Mouse (Mus musculus): ENCODE data around the gene Nmt2. TPM values are rescaled to one million over a fixed set of nuclear protein-coding genes. Genes with fewer than 3 reads are reported as not detected.
A peak's percentile ranks its signal among the peaks of the same experiment; 100 is the strongest.

Gene Nmt2
- total and polyA plus RNA-seq, 3 experiments, result 19.9 to 34.1 TPM; not detected in 1

- H3K36me3 ChIP-seq (ENCODE audit: control insufficient read depth in 1 of 2, insufficient read depth in 2 of 2, low read length in 2 of 2), result peaks cover 6 to 12% of the 10 kb centered on the region in 2 experiments
- H3K9ac ChIP-seq (ENCODE audit: control insufficient read depth, low read depth, low read length, poor library complexity, severe bottlenecking), result no peak overlapping the region
- no peak overlapping the region for H3K27ac ChIP-seq (ENCODE audit: control insufficient read depth, low read depth, low read length)
- no peaks in the 10 kb centered on the region for H3K9me3 ChIP-seq (replicated peaks; ENCODE audit: insufficient read depth, low read length)
- H3K4me3 ChIP-seq (ENCODE audit: control insufficient read depth in 1 of 2, insufficient read depth in 1 of 2, low read depth in 2 of 2, low read length in 2 of 2), result no peak overlapping the region
- no peak for DNase-seq (ENCODE audit: low read depth, low spot score)
- peaks cover 3 to 8% of the 10 kb centered on the region in 2 experiments; a peak in 3 of 4 replicates for H3K4me1 ChIP-seq (ENCODE audit: control insufficient read depth in 1 of 2, insufficient read depth in 2 of 2, low read length in 2 of 2)
- peaks cover 13% of the 10 kb centered on the region for H3K79me2 ChIP-seq (ENCODE audit: control insufficient read depth, insufficient read depth, low read length, poor library complexity)
- TF ChIP-seq SIN3A (IDR thresholded peaks at IDR 0.05; ENCODE audit: low read length) (no peak), MAFK (IDR thresholded peaks at IDR 0.05; ENCODE audit: borderline replicate concordance, low read depth, low read length) (no peak), NRF1 (IDR thresholded peaks at IDR 0.05; ENCODE audit: insufficient read depth, low read depth, low read length, poor library complexity, severe bottlenecking) (no peak), TBP (IDR thresholded peaks at IDR 0.05; ENCODE audit: low read depth, low read length) (no peak), MAX (IDR thresholded peaks at IDR 0.05; ENCODE audit: low read length) (no peak), RAD21 (IDR thresholded peaks at IDR 0.05; ENCODE audit: low read depth, low read length) (no peak), SMC3 (IDR thresholded peaks at IDR 0.05; ENCODE audit: low read depth, low read length) (no peak), NELFE (IDR thresholded peaks at IDR 0.05; ENCODE audit: low read depth, low read length) (no peak), TCF12 (IDR thresholded peaks at IDR 0.05; ENCODE audit: low read depth, low read length) (no peak)
- no peaks in the 10 kb centered on the region for H3K27me3 ChIP-seq (ENCODE audit: control insufficient read depth in 1 of 2, insufficient read depth in 2 of 2, low read length in 2 of 2)
Observed at GRCm38 (mm10) chr2:3326547-3326946, 42.5 kb downstream of the Nmt2 start.

GRCm38 (mm10) chr2:3327351-3327750 is 43.3 kb downstream of the Nmt2 start:
- Histone ChIP-seq H3K79me2 (ENCODE audit: control insufficient read depth, insufficient read depth, low read length, poor library complexity) (peaks cover 21% of the 10 kb centered on the region), H3K27me3 (ENCODE audit: control insufficient read depth in 1 of 2, insufficient read depth in 2 of 2, low read length in 2 of 2) (no peaks in the 10 kb centered on the region), H3K9me3 (replicated peaks; ENCODE audit: insufficient read depth, low read length) (no peaks in the 10 kb centered on the region), H3K4me1 (ENCODE audit: control insufficient read depth in 1 of 2, insufficient read depth in 2 of 2, low read length in 2 of 2) (peaks cover 3 to 8% of the 10 kb centered on the region in 2 experiments; a peak in 3 of 4 replicates), H3K9ac (ENCODE audit: control insufficient read depth, low read depth, low read length, poor library complexity, severe bottlenecking) (no peak overlapping the region), H3K4me3 (ENCODE audit: control insufficient read depth in 1 of 2, insufficient read depth in 1 of 2, low read depth in 2 of 2, low read length in 2 of 2) (no peak overlapping the region), H3K36me3 (ENCODE audit: control insufficient read depth in 1 of 2, insufficient read depth in 2 of 2, low read length in 2 of 2) (peaks cover 6 to 12% of the 10 kb centered on the region in 2 experiments), H3K27ac (ENCODE audit: control insufficient read depth, low read depth, low read length) (no peak overlapping the region)
- peak; percentile 73 for DNase-seq (ENCODE audit: low read depth, low spot score)
- TF ChIP-seq ELF1 (IDR thresholded peaks at IDR 0.05; ENCODE audit: low read depth, low read length) (no peak), MAFK (IDR thresholded peaks at IDR 0.05; ENCODE audit: borderline replicate concordance, low read depth, low read length) (no peak), TAL1 (IDR thresholded peaks at IDR 0.05; ENCODE audit: low read length) (no peak), CTCF (IDR thresholded peaks at IDR 0.05 in 2 of 3, conservative IDR thresholded peaks at IDR 0.05 in 1 of 3; ENCODE audit: control insufficient read depth in 1 of 3, insufficient read depth in 1 of 3, low read depth in 2 of 3, low read length in 3 of 3, poor library complexity in 1 of 3, severe bottlenecking in 1 of 3) (peak; percentile 65 to 80 (median 68)), POLR2AphosphoS5 (IDR thresholded peaks at IDR 0.05; ENCODE audit: borderline replicate concordance, low read depth, low read length) (no peak), CHD1 (IDR thresholded peaks at IDR 0.05; ENCODE audit: low read depth, low read length) (no peak), SMC3 (IDR thresholded peaks at IDR 0.05; ENCODE audit: low read depth, low read length) (peak; percentile 70), RCOR1 (IDR thresholded peaks at IDR 0.05; ENCODE audit: low read depth, low read length) (no peak), GATA1 (IDR thresholded peaks at IDR 0.05; ENCODE audit: low read depth, low read length) (no peak), MXI1 (IDR thresholded peaks at IDR 0.05; ENCODE audit: low read depth, low read length) (no peak), RAD21 (IDR thresholded peaks at IDR 0.05; ENCODE audit: low read depth, low read length) (peak; percentile 38), UBTF (IDR thresholded peaks at IDR 0.05; ENCODE audit: borderline replicate concordance, insufficient read depth, low read depth, low read length) (no peak)

All from MEL (cell line).